Mouse (Mus musculus) frontal cortex, postnatal 14 days (tissue): ENCODE results near the gene Nedd8.

Experiments
- DNase-seq, 2 experiments: peaks; one replicate each; pipeline ENCODE4 v3.0.0; 2022; ENCODE audit warnings: low spot score in 2 of 2

Nedd8 gene

DNA sequence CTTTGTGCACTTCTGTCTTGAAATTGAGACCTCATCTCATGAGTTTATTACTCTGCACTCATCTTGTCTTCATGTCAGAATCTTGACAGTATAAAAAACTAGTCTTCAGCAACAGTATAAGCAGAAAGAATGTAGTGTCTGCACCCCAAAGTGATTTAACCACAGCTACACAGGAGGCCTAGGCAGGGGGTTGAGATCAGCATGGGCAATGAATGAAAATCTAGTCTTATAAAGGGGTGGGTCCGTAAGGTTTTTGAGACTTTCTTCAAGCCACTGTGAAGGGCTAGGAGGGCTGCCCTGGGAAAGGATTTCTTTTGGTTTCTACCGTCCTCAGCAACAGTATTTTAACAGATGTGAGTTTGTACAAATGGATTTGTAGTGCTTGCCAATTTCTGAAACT is 11.3 kb downstream of the Nedd8 start:
- DNase-seq = no peak

DNA sequence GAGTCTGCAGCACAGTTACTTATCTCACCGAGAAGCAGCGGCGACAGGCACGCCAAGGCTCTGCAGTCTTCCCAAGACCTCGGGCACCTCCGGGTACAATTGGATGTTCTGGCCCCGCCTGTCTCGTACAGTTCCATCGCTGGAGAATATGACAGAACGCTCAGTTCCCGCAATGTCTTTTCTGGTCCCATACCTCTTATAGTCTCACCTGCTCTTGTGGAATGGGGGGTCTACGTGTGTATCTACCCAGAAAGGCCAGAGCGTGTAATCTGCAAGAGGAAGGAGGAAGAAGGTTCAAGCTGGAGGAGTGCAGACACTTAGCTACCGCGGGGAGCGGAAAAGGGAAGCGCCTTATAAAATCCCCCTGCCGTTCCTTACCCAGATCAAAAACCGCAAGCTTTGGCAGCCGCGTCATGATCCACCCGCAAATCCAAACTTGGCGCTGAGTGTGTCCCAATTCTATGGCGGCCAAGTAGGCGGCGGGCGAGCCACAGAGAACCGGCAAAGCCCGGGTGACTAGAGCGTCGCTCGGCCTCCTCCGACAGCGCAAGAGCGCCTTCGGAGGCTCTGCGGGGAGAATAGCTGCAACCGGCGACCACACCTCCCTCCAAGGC is 11.9 kb downstream of the Nedd8 start, which contains the start of gene Mdp1:
Gene Mdp1, minus strand, starts transcription at position 549 of the 614 bp plus-strand sequence.
- peak; percentile 67 to 74 for DNase-seq

DNA sequence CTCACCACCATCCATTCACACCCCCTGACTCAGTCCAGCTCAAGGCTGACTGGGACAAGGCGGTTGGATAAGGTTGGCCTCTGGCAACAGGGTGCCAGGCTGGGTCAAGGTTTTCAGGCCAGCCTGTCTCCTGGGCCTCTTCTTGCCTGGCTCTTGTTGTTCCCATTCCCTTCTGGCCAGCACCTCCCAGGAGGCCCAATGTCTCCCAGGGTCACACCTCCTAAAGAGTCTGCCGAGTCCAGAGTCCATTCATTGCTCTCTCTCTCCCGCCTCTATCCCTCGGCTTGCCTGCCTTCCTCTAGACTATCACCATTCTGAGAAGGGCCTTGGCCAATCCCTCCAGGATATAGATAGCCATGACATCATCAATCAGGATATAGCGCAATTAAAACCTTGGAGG is 13.9 kb downstream of the Nedd8 start:
- no peak for DNase-seq

- no peak for DNase-seq
These were observed 15.0 kb downstream of the Nedd8 start for GRCm38 (mm10) chr14:55656935-55657334.

GRCm38 (mm10) chr14:55651528-55651927 is 20.4 kb downstream of the Nedd8 start:
- DNase-seq = no peak

DNA sequence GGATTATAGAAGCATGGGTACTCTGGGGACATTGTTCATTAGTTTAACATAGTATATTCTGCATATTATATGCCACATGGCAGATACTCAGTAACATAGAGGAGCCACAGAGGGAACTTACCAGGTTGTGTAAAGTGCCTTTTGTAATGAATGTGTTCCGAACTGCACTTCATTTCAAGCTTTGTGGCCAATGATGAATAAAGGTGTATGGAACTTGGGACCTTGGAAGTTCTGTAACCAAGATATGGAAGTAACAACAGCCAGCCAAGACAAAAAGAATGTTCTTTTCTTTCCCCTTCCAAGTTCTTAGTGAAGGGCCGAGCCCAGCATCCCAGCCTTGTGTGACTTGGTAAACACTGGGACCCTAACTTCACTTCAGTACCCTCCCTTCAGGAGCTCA is 22.0 kb downstream of the Nedd8 start, which contains the start of gene Tssk4:
Gene Tssk4, plus strand, starts transcription at position 301 of the 400 bp plus-strand sequence.
- DNase-seq = no peak

DNA sequence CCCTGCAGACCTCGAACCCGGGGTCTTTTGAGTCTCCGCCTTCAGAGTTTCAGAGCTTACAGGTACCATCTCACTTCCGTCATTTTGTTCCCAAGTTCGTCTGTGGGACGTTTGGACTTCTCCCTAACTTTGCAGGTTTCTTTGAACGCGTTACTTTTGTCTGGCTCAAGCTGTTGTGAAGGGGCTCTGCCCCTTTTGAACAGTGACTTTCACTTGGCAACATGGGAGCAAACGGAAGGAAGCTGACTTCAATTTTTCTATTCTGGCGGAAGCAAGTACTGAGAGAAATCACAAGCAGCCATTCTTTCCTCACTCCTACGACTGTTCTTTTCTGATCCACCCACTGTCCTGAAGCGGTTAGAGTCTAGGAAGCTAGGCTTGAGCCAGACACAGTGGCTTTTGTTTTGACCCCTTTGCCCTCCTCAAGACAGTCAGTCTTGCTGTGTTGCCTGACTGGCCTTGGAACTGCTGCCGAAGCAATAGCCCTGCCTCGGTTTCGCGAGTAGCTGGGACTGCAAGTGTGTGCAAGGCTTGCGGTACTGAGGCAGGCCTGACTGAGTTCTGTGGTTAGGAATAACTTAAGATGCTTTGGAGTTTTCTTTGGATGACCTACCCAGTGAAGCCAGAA is 27.5 kb downstream of the Nedd8 start:
- no peak for DNase-seq

DNA sequence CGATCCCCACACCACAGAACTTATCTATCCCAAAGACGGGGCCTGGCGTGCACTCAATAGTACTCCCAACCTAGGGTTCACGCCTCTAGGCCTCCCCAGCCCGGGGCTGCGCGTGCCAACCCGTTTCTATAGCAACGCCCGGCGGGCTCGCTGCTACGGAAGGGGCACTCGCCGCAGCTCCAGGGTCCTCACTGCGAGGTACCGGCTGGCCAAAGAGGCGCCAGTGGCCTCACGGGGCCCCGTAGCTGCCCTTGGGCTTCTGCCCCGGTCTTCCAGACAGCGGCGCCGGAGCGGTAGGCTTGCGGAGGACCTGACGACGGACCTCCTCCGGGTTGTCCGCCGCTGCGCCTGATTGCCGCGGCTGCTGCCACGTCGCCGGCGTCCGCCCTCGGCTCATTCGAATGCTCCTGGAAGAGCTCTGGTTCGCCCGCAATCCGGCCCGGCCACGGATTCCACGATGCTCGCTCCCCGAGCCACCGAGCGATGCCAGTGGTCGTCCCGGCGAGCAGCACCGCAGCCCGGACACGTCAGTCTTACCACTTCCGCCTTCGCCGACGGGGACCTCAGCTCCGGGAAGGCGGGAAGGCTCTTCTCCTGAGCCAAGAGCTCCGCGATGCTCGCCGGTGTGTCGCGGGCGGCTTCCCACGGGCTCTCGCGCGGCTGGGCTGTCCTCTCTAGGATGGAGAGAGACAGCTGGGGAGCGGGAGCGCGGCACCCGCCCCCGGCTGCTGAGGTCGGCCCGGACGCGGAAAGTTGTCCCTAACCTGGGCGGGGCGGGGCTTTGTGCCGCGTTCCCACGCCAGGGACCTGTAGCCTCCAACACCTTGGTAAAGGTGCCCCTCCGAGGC is 28.6 kb downstream of the Nedd8 start, which contains the start of gene Tm9sf1:
Gene Tm9sf1, minus strand, starts transcription at position 747 of the 848 bp plus-strand sequence.
- DNase-seq = peak; percentile 78

DNA sequence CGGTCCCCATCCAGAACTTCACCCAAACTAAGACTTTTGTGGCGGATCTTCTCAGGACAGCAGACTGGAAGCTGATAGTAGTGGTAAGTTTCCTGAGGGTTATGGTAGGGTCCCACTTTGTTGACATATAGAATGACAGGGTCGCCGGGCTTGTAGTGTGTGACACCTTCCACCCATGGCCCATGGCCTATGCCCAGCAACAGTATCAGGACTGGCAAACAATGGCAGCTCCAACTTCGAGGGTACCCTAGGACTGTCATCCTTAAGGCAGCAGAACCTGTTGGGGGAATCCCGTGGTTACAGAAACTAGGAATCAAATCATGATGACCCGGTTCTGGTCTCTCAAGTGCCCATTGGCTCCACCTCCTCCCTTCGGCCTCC is 29.3 kb downstream of the Nedd8 start:
- DNase-seq = no peak

DNA sequence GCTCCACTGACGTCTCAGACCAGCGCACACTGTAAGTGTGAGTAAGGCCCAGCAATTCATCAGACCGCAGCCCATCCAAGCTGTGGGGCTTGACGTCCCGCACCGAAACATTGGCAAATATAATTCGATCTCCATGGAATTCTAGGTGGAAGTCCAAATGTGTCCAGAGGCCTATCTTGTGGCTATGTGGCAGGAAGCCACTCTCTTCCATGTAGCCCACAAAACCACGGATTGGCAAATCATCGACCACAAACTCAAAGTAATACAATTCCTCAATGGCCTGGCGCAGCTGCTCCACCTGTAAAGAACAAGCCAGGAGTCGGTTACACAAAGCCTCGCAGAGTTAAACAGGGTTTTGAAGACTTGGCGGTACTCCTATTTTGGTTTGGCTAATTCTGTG is 30.6 kb downstream of the Nedd8 start:
- no peak for DNase-seq

DNA sequence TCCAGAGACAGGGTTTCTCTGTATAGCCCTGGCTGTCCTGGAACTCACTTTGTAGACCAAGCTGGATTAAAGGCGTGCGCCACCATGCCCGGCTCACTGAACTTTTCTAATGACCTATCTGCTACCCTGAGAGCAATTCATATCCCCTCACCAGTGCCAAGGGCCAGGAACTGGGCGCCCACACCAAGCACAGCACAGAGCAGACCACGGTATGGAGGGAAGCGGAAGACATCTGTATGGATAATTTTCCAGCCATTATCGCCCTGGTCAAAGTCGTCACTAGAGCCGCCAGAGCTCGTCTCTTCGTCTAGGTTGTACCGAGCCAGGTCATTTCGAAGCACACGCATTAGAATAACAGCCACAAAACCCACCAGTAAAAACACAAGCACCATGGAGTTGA is 31.1 kb downstream of the Nedd8 start:
- DNase-seq = no peak

DNA sequence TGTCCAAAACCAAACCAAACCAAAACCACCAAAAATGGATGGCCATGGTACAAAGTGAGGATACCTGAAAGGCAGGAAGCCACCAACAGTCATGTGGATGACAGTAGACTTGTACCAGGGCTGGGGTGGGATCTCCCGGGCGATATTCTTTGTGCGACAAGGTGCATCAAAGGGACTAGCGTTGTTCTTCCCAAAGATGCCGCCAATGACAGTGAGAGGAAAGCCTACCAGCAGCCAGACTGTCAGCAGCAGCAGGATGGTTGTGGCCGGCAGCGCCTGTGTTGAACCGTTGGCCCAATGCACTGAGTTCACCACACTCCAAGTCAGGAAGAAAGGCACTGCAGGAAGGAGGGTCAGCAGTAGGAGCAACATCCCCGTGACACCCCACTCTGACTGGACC is 34.1 kb downstream of the Nedd8 start, which contains the start of gene Gm49378:
Gene Gm49378, minus strand, starts transcription at position 101 of the 400 bp plus-strand sequence.
- no peak for DNase-seq

GRCm38 (mm10) chr14:55635523-55636007 is 36.4 kb downstream of the Nedd8 start, which contains the start of gene Ipo4:
TSS of gene Ipo4 (minus strand) at chr14:55635957.
- peak; percentile 80 to 81 for DNase-seq

GRCm38 (mm10) chr14:55634874-55635522 is 36.9 kb downstream of the Nedd8 start:
- DNase-seq = peak in 1 of 2 experiments; percentile 14

DNA sequence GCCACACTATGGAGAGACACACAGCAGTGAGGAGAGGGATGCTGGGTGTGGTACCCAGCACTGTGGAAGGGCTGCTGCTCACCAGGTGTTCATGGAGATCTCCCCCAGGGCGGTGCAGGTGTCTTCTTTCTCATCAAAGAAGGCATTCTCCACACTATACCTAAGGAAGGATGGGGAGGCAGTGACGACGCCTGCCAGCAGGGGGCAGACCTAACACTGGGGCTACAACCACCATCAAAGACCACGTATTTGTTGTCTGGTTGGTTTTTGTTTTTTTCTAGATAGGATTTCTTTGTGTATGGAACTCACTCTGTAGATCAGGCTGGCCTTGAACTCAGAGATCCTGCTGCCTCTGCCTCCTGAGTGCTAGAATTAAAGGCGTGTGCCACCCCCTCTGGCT is 42.6 kb downstream of the Nedd8 start:
- no peak for DNase-seq

DNA sequence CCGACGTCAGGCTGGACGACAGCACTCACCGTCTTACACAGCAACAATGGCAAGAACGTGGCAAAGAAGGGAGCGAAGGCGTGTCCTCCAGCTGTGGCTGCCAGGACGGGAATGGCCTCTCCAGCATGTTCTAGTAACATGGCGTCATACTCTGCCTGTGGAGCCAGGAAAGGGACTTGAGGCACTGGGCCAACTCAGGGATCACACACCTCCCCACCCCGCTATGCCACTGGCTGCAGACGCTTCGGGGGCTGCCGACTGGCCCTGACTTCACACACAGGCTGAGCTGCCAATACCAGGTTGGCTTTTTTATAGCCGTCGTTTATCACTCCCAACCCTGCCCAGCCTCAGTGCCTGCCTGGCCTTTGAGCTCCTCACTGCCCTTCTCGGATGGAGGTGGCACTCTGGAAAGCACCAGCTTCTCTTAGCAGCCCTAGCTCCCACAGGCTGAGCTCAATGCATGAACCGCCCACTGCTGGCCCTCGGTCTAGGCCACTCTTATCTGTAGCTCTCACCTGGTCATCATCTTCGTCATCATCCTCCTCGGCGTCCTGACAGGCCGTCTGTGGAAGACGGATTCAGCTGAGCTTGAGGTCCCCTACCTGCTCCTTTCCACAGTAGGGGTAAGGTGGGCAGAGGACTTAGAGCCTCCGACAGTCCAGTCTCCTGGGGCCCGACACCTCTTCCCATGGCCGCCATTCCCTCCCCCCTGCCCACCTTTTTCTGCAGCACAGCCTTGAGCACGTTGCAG is 43.7 kb downstream of the Nedd8 start:
- DNase-seq = no peak

- DNase-seq = no peak
These were observed 53.3 kb downstream of the Nedd8 start for GRCm38 (mm10) chr14:55618486-55619195.

DNA sequence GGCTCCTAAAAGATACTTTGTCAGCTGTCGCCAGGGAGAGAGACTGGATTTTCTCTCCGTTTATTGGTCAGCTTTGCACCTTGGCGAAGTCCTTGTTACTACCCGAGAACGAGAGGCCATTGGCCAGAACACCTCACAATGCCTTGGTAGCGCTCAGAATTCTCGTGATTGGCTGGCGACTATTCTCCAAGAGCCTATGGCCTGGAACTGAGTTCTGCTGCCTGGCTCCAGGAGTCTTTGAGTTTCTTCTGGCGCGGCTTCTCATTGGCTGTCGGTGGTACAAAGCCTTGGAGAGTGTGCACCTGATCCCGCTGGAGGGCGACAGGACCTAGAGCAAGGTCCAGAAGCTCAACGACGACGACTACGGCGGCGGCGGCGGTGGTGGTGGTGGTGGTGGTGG is 54.1 kb downstream of the Nedd8 start, which contains the start of gene Rec8:
Gene Rec8, plus strand, starts transcription at position 216 of the 400 bp plus-strand sequence.
- DNase-seq = no peak

- DNase-seq = no peak
These were observed 55.1 kb downstream of the Nedd8 start for GRCm38 (mm10) chr14:55616844-55617243.

DNA sequence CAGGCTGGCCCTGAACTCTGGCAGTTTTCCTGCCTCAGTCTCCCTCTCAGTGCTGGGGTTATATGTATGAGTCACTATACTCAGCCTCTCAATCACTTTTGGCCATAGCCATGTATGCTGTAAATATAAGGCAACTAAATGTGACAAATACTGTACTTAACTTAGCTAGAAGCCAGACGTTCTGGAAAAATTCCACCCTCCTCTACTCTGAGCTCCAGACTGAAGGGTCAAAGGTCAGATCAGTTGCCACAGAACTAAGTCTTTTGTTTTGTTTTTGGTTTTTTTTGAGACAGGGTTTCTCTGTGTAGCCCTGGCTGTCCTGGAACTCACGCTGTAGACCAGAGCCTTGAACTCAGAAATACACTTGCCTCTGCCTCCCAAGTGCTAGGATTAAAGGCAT is 56.0 kb downstream of the Nedd8 start:
- DNase-seq = no peak
